Mouse (Mus musculus) B cell, adult (primary cell): ENCODE data around the gene Prlhr. TPM values are rescaled to one million over a fixed set of nuclear protein-coding genes. Genes with fewer than 3 reads are reported as not detected.

ENCODE experiments used
- total RNA-seq: library from RNA; stranded (reverse); gene quantifications from 4 replicates; pipeline ENCODE4 v1.2.4, GENCODE M21; 2023; ENCODE audit not compliant: inconsistent age

The Prlhr gene
- total RNA-seq: not detected in 4 replicates

DNA sequence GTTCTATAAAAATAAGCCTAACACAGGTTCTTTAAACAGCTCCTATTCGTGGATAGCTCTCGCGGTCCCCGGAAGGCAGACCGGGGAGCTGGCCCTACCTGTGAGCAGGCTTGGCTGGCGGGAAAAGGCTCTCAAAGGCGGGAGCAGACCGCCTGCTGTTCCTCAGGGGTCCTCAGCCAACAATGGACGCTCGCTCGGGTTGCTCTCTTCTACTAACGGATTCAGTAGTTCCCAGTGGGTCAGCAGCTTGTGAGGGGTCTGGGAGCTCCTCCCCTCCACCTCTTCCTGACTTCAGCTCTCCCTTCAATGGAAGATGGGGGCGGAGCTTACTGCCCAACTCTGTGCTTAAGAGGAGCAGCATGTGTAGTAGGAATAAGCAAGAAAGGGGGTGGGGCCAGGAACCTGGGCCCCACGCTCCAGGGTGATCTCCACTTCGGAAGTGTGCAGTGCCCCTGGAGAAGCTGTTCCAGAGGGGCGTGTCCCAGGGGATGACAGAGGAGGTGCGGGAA lies at the start of gene Prlhr:
Gene Prlhr, minus strand, starts transcription at position 51 of the 509 bp plus-strand sequence.

Other genes with a start within 250 kb of the Prlhr start
- 49.7 to 55.8 TPM (median 52.4 TPM) in 4 replicates for gene Fam204a, start 241.6 kb downstream of the Prlhr start, total RNA-seq
- gene Cacul1, start 112.7 kb upstream of the Prlhr start, total RNA-seq: 62.7 to 75.3 TPM (median 67.2 TPM) in 4 replicates